Mouse (Mus musculus): Measurements from ENCODE around the gene Slc17a8. TPM values are rescaled to one million over a fixed set of nuclear protein-coding genes. Genes with fewer than 3 reads are reported as not detected.

Slc17a8 gene
- polyA plus RNA-seq, 1 experiment, result not detected

- no peak within 1 kb of the TSS for H3K9ac ChIP-seq (ENCODE audit: low read depth, poor library complexity, severe bottlenecking)
- no peaks in the 10 kb centered on the region for H3K4me1 ChIP-seq (ENCODE audit: control insufficient read depth, insufficient read depth, low read length)
- H3K27me3 ChIP-seq (ENCODE audit: control insufficient read depth, insufficient read depth, low read length, poor library complexity, severe bottlenecking), result no peaks in the 10 kb centered on the region
- no peaks in the 10 kb centered on the region for H3K9me3 ChIP-seq (replicated peaks; ENCODE audit: control insufficient read depth, insufficient read depth, low read length, poor library complexity, severe bottlenecking)
- no peaks in the 10 kb centered on the region for H3K36me3 ChIP-seq (ENCODE audit: control insufficient read depth, insufficient read depth, low read length, poor library complexity, severe bottlenecking)
- no peak for TF ChIP-seq EP300 (IDR thresholded peaks at IDR 0.05; ENCODE audit: insufficient read depth, low read depth, low read length)
- no peak for TF ChIP-seq POLR2A (IDR thresholded peaks at IDR 0.05; ENCODE audit: insufficient read depth, low read length)
- no peak for TF ChIP-seq CTCF (IDR thresholded peaks at IDR 0.05; ENCODE audit: low read depth, low read length)
- H3K4me3 ChIP-seq (ENCODE audit: low read depth, low read length), result no peak within 1 kb of the TSS
- H3K27ac ChIP-seq (ENCODE audit: insufficient read depth, low read length), result no peak within 1 kb of the TSS
Observed at GRCm38 (mm10) chr10:89532929-89533727, 87.9 kb downstream of the Slc17a8 start, which contains the start of gene Nr1h4. TSS of gene Nr1h4 (minus strand) at chr10:89533585.

GRCm38 (mm10) chr10:89532451-89532850 is 88.6 kb downstream of the Slc17a8 start:
- Histone ChIP-seq H3K36me3 (ENCODE audit: control insufficient read depth, insufficient read depth, low read length, poor library complexity, severe bottlenecking) (no peaks in the 10 kb centered on the region), H3K9me3 (replicated peaks; ENCODE audit: control insufficient read depth, insufficient read depth, low read length, poor library complexity, severe bottlenecking) (no peaks in the 10 kb centered on the region), H3K27me3 (ENCODE audit: control insufficient read depth, insufficient read depth, low read length, poor library complexity, severe bottlenecking) (no peaks in the 10 kb centered on the region), H3K27ac (ENCODE audit: insufficient read depth, low read length) (no peak overlapping the region), H3K4me3 (ENCODE audit: low read depth, low read length) (no peak overlapping the region), H3K9ac (ENCODE audit: low read depth, poor library complexity, severe bottlenecking) (no peak overlapping the region), H3K4me1 (ENCODE audit: control insufficient read depth, insufficient read depth, low read length) (no peaks in the 10 kb centered on the region)
- TF ChIP-seq CTCF (IDR thresholded peaks at IDR 0.05; ENCODE audit: low read depth, low read length), result no peak
- no peak for TF ChIP-seq POLR2A (IDR thresholded peaks at IDR 0.05; ENCODE audit: insufficient read depth, low read length)
- TF ChIP-seq EP300 (IDR thresholded peaks at IDR 0.05; ENCODE audit: insufficient read depth, low read depth, low read length), result no peak

GRCm38 (mm10) chr10:89531976-89532375 is 89.1 kb downstream of the Slc17a8 start:
- H3K4me3 ChIP-seq (ENCODE audit: low read depth, low read length), result no peak overlapping the region
- H3K36me3 ChIP-seq (ENCODE audit: control insufficient read depth, insufficient read depth, low read length, poor library complexity, severe bottlenecking), result no peaks in the 10 kb centered on the region
- H3K27me3 ChIP-seq (ENCODE audit: control insufficient read depth, insufficient read depth, low read length, poor library complexity, severe bottlenecking), result no peaks in the 10 kb centered on the region
- TF ChIP-seq POLR2A (IDR thresholded peaks at IDR 0.05; ENCODE audit: insufficient read depth, low read length), result no peak
- TF ChIP-seq CTCF (IDR thresholded peaks at IDR 0.05; ENCODE audit: low read depth, low read length), result no peak
- no peak for TF ChIP-seq EP300 (IDR thresholded peaks at IDR 0.05; ENCODE audit: insufficient read depth, low read depth, low read length)
- H3K9ac ChIP-seq (ENCODE audit: low read depth, poor library complexity, severe bottlenecking), result no peak overlapping the region
- H3K9me3 ChIP-seq (replicated peaks; ENCODE audit: control insufficient read depth, insufficient read depth, low read length, poor library complexity, severe bottlenecking), result no peaks in the 10 kb centered on the region
- no peaks in the 10 kb centered on the region for H3K4me1 ChIP-seq (ENCODE audit: control insufficient read depth, insufficient read depth, low read length)
- no peak overlapping the region for H3K27ac ChIP-seq (ENCODE audit: insufficient read depth, low read length)

- H3K9me3 ChIP-seq (replicated peaks; ENCODE audit: control insufficient read depth, insufficient read depth, low read length, poor library complexity, severe bottlenecking), result no peaks in the 10 kb centered on the region
- no peak for TF ChIP-seq POLR2A (IDR thresholded peaks at IDR 0.05; ENCODE audit: insufficient read depth, low read length)
- no peak for TF ChIP-seq CTCF (IDR thresholded peaks at IDR 0.05; ENCODE audit: low read depth, low read length)
- TF ChIP-seq EP300 (IDR thresholded peaks at IDR 0.05; ENCODE audit: insufficient read depth, low read depth, low read length), result no peak
- no peak overlapping the region for H3K9ac ChIP-seq (ENCODE audit: low read depth, poor library complexity, severe bottlenecking)
- no peaks in the 10 kb centered on the region for H3K27me3 ChIP-seq (ENCODE audit: control insufficient read depth, insufficient read depth, low read length, poor library complexity, severe bottlenecking)
- H3K4me1 ChIP-seq (ENCODE audit: control insufficient read depth, insufficient read depth, low read length), result no peaks in the 10 kb centered on the region
- H3K27ac ChIP-seq (ENCODE audit: insufficient read depth, low read length), result no peak overlapping the region
- H3K4me3 ChIP-seq (ENCODE audit: low read depth, low read length), result no peak overlapping the region
- H3K36me3 ChIP-seq (ENCODE audit: control insufficient read depth, insufficient read depth, low read length, poor library complexity, severe bottlenecking), result no peaks in the 10 kb centered on the region
Observed at GRCm38 (mm10) chr10:89531194-89531634, 89.8 kb downstream of the Slc17a8 start.

- no peak overlapping the region for H3K4me3 ChIP-seq (ENCODE audit: low read depth, low read length)
- no peak overlapping the region for H3K27ac ChIP-seq (ENCODE audit: insufficient read depth, low read length)
- H3K9ac ChIP-seq (ENCODE audit: low read depth, poor library complexity, severe bottlenecking), result no peak overlapping the region
- no peaks in the 10 kb centered on the region for H3K9me3 ChIP-seq (replicated peaks; ENCODE audit: control insufficient read depth, insufficient read depth, low read length, poor library complexity, severe bottlenecking)
- no peak for TF ChIP-seq POLR2A (IDR thresholded peaks at IDR 0.05; ENCODE audit: insufficient read depth, low read length)
- no peak for TF ChIP-seq CTCF (IDR thresholded peaks at IDR 0.05; ENCODE audit: low read depth, low read length)
- TF ChIP-seq EP300 (IDR thresholded peaks at IDR 0.05; ENCODE audit: insufficient read depth, low read depth, low read length), result no peak
- H3K4me1 ChIP-seq (ENCODE audit: control insufficient read depth, insufficient read depth, low read length), result no peaks in the 10 kb centered on the region
- no peaks in the 10 kb centered on the region for H3K36me3 ChIP-seq (ENCODE audit: control insufficient read depth, insufficient read depth, low read length, poor library complexity, severe bottlenecking)
- H3K27me3 ChIP-seq (ENCODE audit: control insufficient read depth, insufficient read depth, low read length, poor library complexity, severe bottlenecking), result no peaks in the 10 kb centered on the region
Observed at GRCm38 (mm10) chr10:89527054-89527453, 94.0 kb downstream of the Slc17a8 start.

GRCm38 (mm10) chr10:89525823-89526222 is 95.2 kb downstream of the Slc17a8 start:
- no peak overlapping the region for H3K27ac ChIP-seq (ENCODE audit: insufficient read depth, low read length)
- no peak overlapping the region for H3K4me3 ChIP-seq (ENCODE audit: low read depth, low read length)
- no peaks in the 10 kb centered on the region for H3K9me3 ChIP-seq (replicated peaks; ENCODE audit: control insufficient read depth, insufficient read depth, low read length, poor library complexity, severe bottlenecking)
- no peaks in the 10 kb centered on the region for H3K27me3 ChIP-seq (ENCODE audit: control insufficient read depth, insufficient read depth, low read length, poor library complexity, severe bottlenecking)
- H3K4me1 ChIP-seq (ENCODE audit: control insufficient read depth, insufficient read depth, low read length), result no peaks in the 10 kb centered on the region
- H3K36me3 ChIP-seq (ENCODE audit: control insufficient read depth, insufficient read depth, low read length, poor library complexity, severe bottlenecking), result no peaks in the 10 kb centered on the region
- TF ChIP-seq EP300 (IDR thresholded peaks at IDR 0.05; ENCODE audit: insufficient read depth, low read depth, low read length) (no peak), CTCF (IDR thresholded peaks at IDR 0.05; ENCODE audit: low read depth, low read length) (no peak), POLR2A (IDR thresholded peaks at IDR 0.05; ENCODE audit: insufficient read depth, low read length) (no peak)
- H3K9ac ChIP-seq (ENCODE audit: low read depth, poor library complexity, severe bottlenecking), result no peak overlapping the region

Other genes with a start within 250 kb of the Slc17a8 start
- gene Gas2l3, start 177.3 kb downstream of the Slc17a8 start, polyA plus RNA-seq (2011; ENCODE audit: insufficient read depth, insufficient read length, low read depth, missing spikeins), result 62.7 and 65.0 TPM in 2 replicates
- not detected in 2 replicates for gene Nr1h4, start 87.7 kb downstream of the Slc17a8 start, polyA plus RNA-seq (2011; ENCODE audit: insufficient read depth, insufficient read length, low read depth, missing spikeins)
- 56.3 and 58.2 TPM in 2 replicates for gene Scyl2, start 65.0 kb upstream of the Slc17a8 start, polyA plus RNA-seq (2011; ENCODE audit: insufficient read depth, insufficient read length, low read depth, missing spikeins)
- gene Actr6, start 111.0 kb upstream of the Slc17a8 start, polyA plus RNA-seq (2011; ENCODE audit: insufficient read depth, insufficient read length, low read depth, missing spikeins), result 32.8 and 40.7 TPM in 2 replicates
- 39.9 and 43.5 TPM in 2 replicates for gene Uhrf1bp1l, start 123.7 kb upstream of the Slc17a8 start, polyA plus RNA-seq (2011; ENCODE audit: insufficient read depth, insufficient read length, low read depth, missing spikeins)